Mouse (Mus musculus): ENCODE data around the gene Slc12a8. TPM values are rescaled to one million over a fixed set of nuclear protein-coding genes. Genes with fewer than 3 reads are reported as not detected.

The Slc12a8 gene
- total RNA-seq, 2 experiments from 2014 or later = 1.1 to 1.4 TPM

DNA sequence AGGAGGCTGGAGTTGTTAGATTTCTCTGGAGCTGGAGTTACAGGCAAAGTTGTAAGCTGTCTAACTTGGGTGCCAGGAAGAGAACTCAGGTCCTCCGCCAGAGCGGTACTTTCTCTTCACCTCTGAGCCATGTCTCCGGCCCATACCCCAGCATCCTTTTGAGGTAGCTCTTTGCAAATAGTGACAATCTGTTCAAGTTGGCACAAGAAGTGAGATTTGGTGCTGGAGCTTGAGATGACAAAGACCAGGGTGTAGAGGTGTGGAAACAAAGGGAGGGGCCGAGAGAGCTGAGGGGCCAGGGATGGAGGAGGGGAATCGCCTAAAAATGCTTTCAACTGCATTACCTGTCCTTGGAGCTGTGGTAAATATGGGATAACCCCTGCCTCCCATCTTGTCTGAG, 142.4 kb downstream of the Slc12a8 start:
- DNase-seq (ENCODE audit: extremely low spot score in 1 of 2, low spot score in 2 of 2) = no peak
- intact Hi-C loops (cut with DNase I) = no loop called here

DNA sequence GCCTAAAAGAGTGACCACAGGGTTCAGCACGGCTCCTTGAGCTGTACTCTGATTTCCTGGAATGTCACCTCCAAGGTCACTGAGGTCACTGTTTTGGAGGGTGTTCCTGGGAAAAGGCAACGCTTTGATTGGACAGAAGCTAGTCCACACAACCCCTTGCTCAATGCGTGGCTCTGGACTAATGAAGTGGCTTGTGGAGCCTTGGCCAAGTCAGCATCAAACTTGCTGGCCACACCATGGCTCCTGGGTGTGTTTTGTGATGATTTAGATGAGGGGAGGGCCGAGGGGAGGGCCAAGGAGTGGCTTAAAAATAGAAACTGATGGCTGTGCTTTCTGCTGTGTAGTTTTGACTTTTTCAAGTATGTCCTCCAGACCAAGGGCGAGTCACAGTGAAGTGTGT, 143.0 kb downstream of the Slc12a8 start:
- DNase-seq (ENCODE audit: extremely low spot score in 1 of 2, low spot score in 2 of 2) = no peak
- intact Hi-C loops (cut with DNase I) = no loop called here

DNA sequence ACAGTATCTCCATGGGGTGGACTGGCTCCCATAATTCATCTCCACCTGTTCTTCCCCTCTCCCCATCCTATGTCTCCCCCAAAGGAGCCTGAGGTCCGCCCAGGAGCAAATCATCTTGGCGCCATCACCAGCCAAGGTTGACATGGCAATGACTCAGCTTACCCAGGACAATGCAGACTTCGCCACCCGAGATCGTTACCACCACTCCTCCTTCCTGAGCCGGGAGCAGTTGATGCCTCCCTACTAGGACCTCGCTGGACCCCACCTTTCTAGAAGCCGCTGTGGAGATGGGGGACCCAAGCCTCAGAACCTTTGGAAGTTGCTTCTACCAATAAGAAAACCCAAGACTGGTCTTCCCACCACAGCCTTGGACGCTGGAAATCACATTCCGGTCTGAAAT, 145.7 kb downstream of the Slc12a8 start:
- no peak for DNase-seq (ENCODE audit: extremely low spot score in 1 of 2, low spot score in 2 of 2)
- intact Hi-C loops (cut with DNase I) = no loop called here

DNA sequence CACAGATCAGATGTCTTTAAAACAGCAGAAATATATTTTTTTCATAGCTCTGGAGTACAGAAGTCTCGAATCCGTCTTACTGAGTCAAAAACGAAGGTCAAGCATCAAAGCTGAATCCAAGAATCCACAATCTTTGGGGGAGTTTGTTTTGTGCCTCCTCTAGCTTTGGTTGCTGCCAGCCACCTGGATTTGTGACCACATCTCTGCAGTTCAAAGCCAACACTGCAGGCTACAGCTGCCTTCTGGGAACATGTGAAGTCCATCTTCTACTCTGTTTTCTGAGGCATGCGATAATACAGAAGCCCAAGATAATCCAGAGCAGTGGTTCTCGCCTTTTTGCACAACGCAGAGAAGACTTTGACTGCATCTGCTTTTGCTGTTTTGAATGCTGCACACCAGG, 149.1 kb downstream of the Slc12a8 start:
- no peak for DNase-seq (ENCODE audit: extremely low spot score in 1 of 2, low spot score in 2 of 2)
- intact Hi-C loops (cut with DNase I) = no loop called here

DNA sequence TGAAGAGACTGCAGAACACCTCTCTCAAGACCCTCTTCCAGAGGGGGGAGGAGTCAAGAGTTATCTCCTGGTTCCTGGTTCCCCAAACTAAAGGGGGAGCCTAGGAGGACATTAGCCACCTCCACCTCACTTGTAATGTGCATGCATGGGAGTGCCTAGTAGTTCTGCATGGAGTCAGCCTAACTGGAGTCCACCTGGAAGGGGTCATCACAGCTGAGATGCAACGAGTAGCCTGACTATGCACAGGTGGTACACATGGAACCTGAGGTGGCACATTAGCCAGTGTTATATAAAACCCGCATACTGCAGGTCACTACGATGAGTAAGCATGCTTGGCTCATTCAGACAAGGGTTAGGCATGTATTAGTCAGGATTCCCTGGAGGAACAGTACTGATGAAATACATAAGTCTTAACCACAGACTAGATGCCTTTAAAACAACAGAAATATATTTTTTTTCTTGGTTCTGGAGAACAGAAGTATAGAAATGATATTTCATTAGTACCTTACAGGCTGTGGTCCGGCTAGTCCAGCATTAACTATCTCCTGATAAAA, 149.9 kb downstream of the Slc12a8 start:
- intact Hi-C loops (cut with DNase I) = no loop called here
- no peak for DNase-seq (ENCODE audit: extremely low spot score in 1 of 2, low spot score in 2 of 2)

DNA sequence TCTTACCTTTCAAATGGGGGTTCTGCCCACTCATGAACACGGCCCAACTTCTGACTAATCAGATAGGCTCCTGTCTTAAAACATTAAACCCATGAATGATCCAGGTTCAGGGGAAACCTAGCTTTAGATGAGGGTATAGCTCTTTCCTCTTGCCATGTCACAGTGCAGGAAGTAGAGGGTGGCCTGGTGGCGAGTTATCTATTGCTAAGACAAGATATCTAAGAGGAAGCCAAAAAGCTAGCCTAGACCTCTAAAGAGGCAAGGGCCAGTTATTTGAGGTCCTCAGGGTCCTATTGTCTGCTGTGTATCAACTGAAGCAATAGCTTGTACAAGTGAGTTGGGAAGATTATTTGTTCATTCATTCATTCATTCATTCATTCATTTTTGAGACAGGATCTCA, 151.3 kb downstream of the Slc12a8 start:
- intact Hi-C loops (cut with DNase I) = no loop called here
- DNase-seq (ENCODE audit: extremely low spot score in 1 of 2, low spot score in 2 of 2) = no peak

DNA sequence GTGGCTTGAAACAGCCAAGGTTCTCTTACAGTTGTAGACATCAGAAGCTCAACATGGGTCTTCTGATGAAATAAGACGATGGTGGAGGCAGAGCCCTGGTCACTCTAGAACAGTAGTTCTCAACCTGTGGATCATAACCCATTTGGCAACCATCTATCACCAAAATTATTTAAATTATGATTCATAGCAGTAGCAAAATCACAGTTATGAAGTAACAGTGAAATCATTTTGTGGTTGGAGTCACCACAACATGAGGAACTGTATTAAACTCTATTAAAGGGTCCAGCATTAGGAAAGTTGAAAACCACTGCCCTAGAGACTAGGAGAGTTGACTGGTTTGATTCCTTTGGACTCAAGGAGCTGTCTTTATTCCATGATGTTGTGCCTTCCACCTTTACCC, 151.9 kb downstream of the Slc12a8 start:
- intact Hi-C loops (cut with DNase I) = no loop called here
- DNase-seq (ENCODE audit: extremely low spot score in 1 of 2, low spot score in 2 of 2) = no peak

DNA sequence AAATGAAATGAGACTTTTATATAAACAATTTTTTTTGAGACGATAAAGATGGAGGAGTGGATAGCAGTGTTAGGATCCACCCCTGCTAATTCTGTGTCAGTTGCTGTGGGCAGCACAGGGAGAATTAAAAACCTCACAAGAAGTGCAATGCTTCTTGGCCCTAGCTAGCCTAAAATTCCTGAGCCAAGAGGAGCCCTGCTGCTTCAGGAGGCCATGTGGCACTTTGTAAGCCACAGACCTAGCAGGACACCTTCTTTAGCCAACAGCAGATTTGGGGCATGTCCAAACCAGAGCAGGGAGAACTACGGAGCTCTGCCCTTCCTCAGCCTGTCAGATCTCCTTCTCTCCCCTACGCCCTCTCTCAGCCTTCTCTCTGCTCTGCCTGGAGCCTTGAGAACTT, 153.2 kb downstream of the Slc12a8 start:
- no peak for DNase-seq (ENCODE audit: extremely low spot score in 1 of 2, low spot score in 2 of 2)
- intact Hi-C loops (cut with DNase I) = no loop called here

DNA sequence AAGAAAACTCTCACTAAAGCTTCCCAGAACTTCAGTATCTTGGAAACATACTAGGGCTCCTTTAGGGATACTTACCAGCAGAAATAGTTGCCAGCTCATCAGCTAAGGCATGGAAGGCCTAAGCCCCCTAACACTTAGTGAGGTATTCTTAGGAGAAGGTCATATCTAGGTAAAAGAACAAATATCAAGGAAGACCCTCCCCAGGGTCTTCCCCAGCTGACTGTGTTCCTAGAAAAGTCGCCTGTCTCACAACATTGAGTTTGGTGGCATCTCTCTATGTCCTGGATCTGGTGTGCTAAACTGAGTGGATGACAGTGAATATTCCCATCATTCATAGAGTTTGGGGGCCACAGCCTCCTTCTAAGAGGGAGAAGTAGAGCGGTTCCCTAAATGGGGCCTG, 153.8 kb downstream of the Slc12a8 start:
- no peak for DNase-seq (ENCODE audit: extremely low spot score in 1 of 2, low spot score in 2 of 2)
- intact Hi-C loops (cut with DNase I) = no loop called here

DNA sequence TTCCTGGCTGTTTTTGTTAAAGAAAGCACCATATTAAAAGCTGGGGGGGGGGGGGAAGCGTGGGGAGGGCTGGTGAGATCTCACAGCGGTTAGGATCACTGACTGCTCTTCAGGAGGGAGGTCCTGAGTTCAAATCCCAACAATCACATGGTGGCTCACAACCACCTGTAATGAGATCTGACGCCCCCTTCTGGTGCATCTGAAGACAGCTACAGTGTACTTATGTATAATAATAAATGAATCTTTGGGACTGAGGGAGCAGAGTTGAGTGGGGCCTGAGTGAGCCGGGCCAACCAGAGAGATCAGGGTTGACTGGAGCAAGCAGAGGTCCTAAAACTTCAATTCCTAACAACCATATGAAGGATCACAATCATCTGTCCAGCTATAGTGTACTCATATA, 155.1 kb downstream of the Slc12a8 start:
- no peak for DNase-seq (ENCODE audit: extremely low spot score in 1 of 2, low spot score in 2 of 2)
- intact Hi-C loops (cut with DNase I) = no loop called here

DNA sequence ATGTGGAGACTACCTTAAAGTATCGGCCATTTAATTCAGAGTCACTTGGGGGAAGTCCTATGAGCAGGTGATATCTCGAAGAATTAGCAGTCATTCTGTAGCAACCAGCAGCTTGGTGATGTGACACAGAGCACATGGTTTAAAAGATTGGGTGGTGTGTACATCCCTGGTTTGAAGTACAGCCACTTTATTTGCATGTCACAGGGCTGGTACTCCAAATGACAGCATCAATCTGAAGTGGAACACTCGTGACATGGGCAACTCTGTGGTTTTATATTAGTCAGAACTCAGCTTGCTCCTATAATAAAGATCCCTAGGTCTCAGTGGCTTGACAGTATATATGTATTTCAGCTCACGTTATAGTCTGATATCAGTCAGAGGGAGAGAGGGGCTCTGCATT, 155.5 kb downstream of the Slc12a8 start:
- DNase-seq (ENCODE audit: extremely low spot score in 1 of 2, low spot score in 2 of 2) = no peak
- intact Hi-C loops (cut with DNase I) = no loop called here

DNA sequence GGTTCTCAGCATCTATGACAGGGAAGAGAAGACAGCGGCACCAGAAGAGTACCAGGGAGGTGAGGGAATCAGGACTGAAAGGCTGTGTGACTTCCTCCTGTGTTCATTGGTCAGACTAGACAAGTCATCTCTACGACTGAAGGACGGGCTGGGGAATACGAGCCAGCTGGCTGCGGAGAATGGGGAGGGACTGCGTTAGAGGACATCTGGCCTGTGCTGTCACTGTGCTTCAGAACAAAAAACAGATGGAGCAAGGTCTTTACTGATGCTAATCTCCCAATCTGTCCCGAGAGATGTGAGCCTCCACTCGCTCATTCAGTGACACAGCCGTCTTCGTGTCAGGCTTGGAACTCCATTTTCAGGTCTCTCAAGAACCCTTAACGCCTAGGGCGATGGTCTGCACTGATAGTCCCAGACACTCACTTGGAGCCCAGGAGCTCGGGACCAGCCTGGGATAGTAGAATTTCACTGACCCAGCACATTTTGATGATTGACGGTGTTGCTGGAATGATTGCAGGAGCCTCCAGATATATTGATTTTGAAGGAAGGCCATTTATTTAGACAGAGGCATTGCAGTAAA, 156.5 kb downstream of the Slc12a8 start:
- intact Hi-C loops (cut with DNase I) = no loop called here

DNA sequence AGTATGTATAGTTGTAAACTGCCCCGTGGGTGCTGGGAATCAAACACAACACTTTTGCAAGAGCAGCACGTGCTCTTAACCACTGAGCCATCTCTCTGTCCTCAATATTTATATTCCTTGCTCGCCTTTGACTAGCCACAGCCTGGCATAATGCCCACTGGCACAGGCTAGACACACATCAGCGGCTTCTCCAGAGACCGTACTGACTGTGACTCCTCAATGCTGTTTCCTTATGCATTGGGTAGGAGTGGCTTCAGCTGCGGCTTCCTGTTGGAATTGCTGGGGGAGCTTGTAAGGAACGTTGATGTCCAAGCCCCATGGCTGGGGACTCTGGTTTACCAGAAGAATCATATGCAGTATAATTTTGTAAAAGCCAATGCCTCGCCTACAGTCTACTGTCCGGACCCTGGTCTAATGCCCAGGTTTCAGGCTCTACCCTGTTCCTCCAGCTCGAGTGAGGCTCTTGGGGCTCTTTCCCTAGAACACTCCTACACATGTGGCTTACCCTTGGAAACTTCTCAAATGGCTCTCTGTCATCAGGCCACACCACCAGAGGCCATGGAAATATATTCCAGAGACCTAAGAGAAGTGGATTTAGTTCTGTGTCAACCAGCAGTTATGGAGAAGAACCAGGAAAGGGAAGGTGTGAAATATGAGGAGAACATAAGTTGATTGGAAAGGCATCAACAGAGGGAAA, 158.2 kb downstream of the Slc12a8 start:
- intact Hi-C loops (cut with DNase I) = no loop called here
- no peak for DNase-seq (ENCODE audit: extremely low spot score in 1 of 2, low spot score in 2 of 2)

More for the DNA sequence above, 156.5 kb downstream of the Slc12a8 start:
- no peak for DNase-seq (ENCODE audit: extremely low spot score in 1 of 2, low spot score in 2 of 2)

DNA sequence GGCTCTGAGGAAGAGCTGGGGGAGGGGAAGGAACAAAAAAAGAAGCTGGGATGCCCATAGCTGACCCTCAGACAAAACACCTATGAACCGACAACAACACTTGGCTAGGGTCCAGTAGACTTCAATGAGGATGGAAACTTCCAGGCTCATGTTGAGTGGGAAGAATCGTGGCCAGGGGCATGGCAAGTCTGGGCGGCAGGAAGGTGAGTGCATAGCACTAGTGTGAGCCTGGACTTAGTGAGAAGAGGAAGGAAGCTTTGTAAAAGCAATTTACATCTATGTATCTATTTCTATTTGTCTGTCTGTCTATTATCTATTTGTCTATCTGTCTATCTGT, 158.7 kb downstream of the Slc12a8 start:
- peak in 1 of 2 experiments; percentile 50 for DNase-seq (ENCODE audit: extremely low spot score in 1 of 2, low spot score in 2 of 2)
- intact Hi-C loops (cut with DNase I) = no loop called here

DNA sequence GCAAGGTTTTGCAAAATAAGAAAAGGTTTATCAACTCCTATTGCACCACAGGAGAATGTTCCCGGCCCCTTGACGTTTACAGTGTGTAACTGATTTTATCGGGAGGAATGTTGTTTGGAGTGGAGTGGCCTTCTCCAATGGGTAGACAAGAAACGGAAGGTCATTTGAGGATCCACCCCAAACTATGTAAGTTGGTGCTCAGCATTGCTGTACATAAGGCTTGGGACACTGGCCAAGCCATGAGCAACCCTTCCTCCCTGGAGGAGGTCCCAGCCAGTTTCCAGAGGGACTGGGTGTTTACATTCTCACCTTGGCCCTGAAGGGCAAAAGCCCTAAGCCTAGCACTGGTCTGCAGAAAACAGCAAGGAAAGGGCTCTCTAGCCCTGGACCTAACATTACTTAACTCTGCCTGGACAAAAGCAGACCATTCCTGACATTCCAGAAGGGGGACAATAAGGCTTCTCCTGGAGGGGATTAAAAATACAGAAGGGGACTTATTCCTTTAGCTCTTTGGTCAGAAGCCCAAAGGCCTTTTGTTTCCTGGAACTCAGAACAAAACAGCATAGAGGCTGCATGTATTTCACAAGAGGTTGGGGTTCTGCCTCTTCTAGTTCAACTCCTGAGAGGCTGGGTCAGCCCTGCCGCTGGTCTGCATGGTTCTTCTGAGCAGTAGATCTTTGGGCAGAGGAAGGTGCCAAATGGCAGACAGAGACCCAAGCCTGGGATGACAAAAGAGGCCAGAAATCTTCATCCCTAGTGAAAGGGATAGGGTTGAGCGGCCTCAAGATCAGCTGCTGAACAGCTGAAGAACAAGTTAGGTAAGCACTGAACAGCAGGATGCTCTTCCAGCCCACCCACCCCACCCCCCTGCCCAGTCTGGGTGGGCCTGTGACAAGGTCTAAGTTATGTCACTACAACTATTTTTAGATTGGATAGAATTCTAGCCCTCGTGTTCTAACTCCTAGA, 159.5 kb downstream of the Slc12a8 start:
- intact Hi-C loops (cut with DNase I) = no loop called here
- DNase-seq (ENCODE audit: extremely low spot score in 1 of 2, low spot score in 2 of 2) = peak in 1 of 2 experiments; percentile 71

DNA sequence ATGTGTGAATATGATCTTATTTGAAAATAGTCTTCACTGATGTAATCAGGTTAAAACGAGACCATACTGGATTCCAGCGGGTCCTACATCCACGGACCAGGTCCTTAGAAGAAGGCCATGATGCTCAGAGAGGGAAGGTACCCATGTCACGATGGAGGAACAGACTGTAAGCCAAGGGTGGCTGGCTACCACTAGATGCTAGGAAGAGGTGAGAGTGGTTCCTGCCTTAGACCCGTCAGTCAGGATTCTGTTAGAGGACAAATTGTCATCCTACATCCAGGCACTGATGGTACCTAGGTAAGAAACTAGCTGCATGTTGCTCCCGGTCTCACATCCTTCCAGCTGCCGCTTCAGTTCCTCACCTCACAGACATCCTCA, 160.2 kb downstream of the Slc12a8 start:
- no peak for DNase-seq (ENCODE audit: extremely low spot score in 1 of 2, low spot score in 2 of 2)
- intact Hi-C loops (cut with DNase I) = no loop called here

DNA sequence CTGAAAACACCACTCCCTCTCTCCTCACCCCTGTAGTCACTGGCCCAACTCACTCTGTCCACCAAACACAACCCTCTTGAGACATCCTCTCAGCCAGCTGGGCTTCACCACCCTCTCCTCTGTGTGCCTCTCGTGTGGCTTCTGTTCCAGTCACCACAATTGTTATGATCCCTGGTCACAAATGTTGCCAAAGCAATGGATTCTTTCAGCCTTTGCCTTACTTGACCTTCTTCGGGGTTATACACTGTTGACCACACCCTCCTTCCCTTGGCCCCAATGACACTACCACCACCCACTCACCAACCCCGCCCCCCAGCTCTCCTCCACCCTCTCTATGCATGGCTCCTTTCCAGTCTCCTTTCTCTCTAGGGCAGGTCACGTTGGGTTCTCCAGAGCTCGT, 160.8 kb downstream of the Slc12a8 start:
- intact Hi-C loops (cut with DNase I) = no loop called here
- no peak for DNase-seq (ENCODE audit: extremely low spot score in 1 of 2, low spot score in 2 of 2)

DNA sequence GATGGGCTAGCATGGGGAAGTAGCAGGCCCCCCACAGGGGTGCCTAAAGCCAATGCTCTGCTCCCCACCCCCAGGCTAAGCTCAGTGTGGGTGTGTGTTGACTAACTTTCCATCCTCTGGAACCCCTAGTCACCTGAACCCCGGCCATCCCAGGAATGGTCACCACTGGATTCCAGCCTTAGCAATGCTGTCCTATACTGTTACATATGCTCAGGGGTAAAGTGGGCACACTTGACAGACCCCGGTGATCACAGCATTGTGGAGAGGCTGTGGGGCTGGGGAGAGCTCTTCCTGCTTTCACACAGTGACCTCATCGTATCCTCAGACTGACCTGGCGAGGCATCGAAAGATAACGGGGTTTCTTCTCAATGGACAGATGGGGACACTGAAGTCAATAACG, 163.1 kb downstream of the Slc12a8 start:
- intact Hi-C loops (cut with DNase I) = no loop called here
- DNase-seq (ENCODE audit: extremely low spot score in 1 of 2, low spot score in 2 of 2) = no peak

DNA sequence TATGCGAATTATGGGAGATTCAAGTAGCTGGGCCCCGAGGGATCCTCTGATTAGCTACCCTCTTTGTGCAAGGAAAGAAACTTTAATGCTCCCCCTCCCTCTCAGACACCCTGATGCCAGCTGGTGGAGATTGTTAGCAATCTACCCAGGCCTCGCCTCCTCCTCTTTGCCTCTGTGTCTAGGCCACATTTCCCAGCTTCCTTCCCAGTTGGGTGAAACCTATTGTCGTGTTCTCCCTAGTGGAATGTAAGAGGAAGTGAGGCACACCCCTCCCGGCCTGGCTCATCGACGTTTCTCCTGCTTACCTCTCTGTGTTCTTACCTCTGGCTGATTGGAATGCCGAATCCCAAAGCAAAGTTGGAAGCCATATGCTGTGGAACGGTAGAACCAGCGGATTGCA, 163.7 kb downstream of the Slc12a8 start:
- intact Hi-C loops (cut with DNase I) = no loop called here
- DNase-seq (ENCODE audit: extremely low spot score in 1 of 2, low spot score in 2 of 2) = peak in 1 of 2 experiments; percentile 65

DNA sequence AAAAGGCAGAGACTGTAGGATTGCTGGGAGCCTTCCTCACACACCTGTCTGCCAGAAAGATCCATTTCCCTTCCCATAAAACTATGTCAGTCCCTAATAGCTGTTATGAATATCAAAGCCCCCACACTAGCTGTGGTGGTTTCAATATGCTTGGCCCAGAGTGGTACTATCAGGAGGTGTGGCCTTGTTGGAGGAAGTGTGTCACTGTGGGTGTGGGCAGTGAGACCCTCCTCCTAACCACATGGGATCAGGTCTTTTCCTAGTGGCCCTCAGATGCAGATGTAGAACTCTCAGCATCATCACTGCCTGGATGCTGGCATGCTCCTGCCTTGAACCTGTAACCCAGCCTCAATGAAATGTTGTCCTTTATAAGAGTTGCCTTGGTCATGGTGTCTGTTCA, 164.5 kb downstream of the Slc12a8 start:
- intact Hi-C loops (cut with DNase I) = no loop called here
- DNase-seq (ENCODE audit: extremely low spot score in 1 of 2, low spot score in 2 of 2) = no peak
